Mouse (Mus musculus): ENCODE measurements around the gene Lmntd1. TPM values are rescaled to one million over a fixed set of nuclear protein-coding genes. Genes with fewer than 3 reads are reported as not detected.

Lmntd1 gene
- total RNA-seq, 1 experiment from 2014 or later: 0.78 TPM

GRCm38 (mm10) chr6:145485986-145486605, 128.0 kb downstream of the Lmntd1 start:
- DNase-seq: peak; percentile 20

- no peak for DNase-seq
Observed at GRCm38 (mm10) chr6:145483318-145483674, 130.8 kb downstream of the Lmntd1 start.

- peak; percentile 41 for DNase-seq
Observed at GRCm38 (mm10) chr6:145482656-145483317, 131.3 kb downstream of the Lmntd1 start.

GRCm38 (mm10) chr6:145481938-145482337, 132.2 kb downstream of the Lmntd1 start:
- DNase-seq: no peak

GRCm38 (mm10) chr6:145478821-145479271, 135.3 kb downstream of the Lmntd1 start:
- DNase-seq: no peak

GRCm38 (mm10) chr6:145477367-145477905, 136.7 kb downstream of the Lmntd1 start:
- peak; percentile 29 for DNase-seq

GRCm38 (mm10) chr6:145471638-145472247, 142.4 kb downstream of the Lmntd1 start:
- no peak for DNase-seq

- no peak for DNase-seq
Observed at GRCm38 (mm10) chr6:145469260-145469943, 144.7 kb downstream of the Lmntd1 start.

GRCm38 (mm10) chr6:145464027-145464426, 150.1 kb downstream of the Lmntd1 start:
- DNase-seq: no peak

- DNase-seq: no peak
Observed at GRCm38 (mm10) chr6:145462677-145463245, 151.4 kb downstream of the Lmntd1 start.

GRCm38 (mm10) chr6:145457066-145457465, 157.1 kb downstream of the Lmntd1 start:
- peak; percentile 60 for DNase-seq

GRCm38 (mm10) chr6:145450628-145451403, 163.3 kb downstream of the Lmntd1 start:
- no peak for DNase-seq

GRCm38 (mm10) chr6:145448361-145448760, 165.8 kb downstream of the Lmntd1 start:
- DNase-seq: no peak

GRCm38 (mm10) chr6:145445811-145446500, 168.2 kb downstream of the Lmntd1 start:
- DNase-seq: peak; percentile 80

- no peak for DNase-seq
Observed at GRCm38 (mm10) chr6:145445380-145445779, 168.7 kb downstream of the Lmntd1 start.

GRCm38 (mm10) chr6:145442786-145443185, 171.3 kb downstream of the Lmntd1 start:
- DNase-seq: no peak

- DNase-seq: peak; percentile 75
Observed at GRCm38 (mm10) chr6:145441416-145442110, 172.6 kb downstream of the Lmntd1 start.

GRCm38 (mm10) chr6:145438851-145439250, 175.3 kb downstream of the Lmntd1 start:
- DNase-seq: no peak

- DNase-seq: peak; percentile 31
Observed at GRCm38 (mm10) chr6:145435764-145436163, 178.4 kb downstream of the Lmntd1 start.

GRCm38 (mm10) chr6:145435156-145435555, 179.0 kb downstream of the Lmntd1 start:
- peak; percentile 42 for DNase-seq

Measured in adrenal gland, postnatal 14 days (tissue).